Mouse (Mus musculus) hindbrain, embryonic 16.5 days (tissue): ENCODE measurements around the gene Sparc. TPM values are rescaled to one million over a fixed set of nuclear protein-coding genes. Genes with fewer than 3 reads are reported as not detected.

Experiments used
- ATAC-seq: fragments of 200-750 bp; cut with Nextera tagmentation; 2 replicates; pipeline ENCODE4 v1.8.0; 2017; ENCODE audit warnings: moderate TSS enrichment, moderate library complexity
- H3K27ac ChIP-seq: fragments of 300-500 bp; sonication (generic); 2 replicates; pipeline ENCODE4 v1.5.1; 2014; ENCODE audit warnings: low read depth, mild to moderate bottlenecking, control low read depth, low read length, moderate library complexity
- H3K27me3 ChIP-seq: fragments of 300-500 bp; sonication (generic); replicated peaks from 2 replicates; pipeline ENCODE4 v1.6.1; 2014; ENCODE audit warnings: low read length; ENCODE audit not compliant: control insufficient read depth, insufficient read depth
- H3K36me3 ChIP-seq: fragments of 300-500 bp; sonication (generic); 2 replicates; pipeline ENCODE4 v1.6.1; 2014; ENCODE audit warnings: mild to moderate bottlenecking, low read length, moderate library complexity, mixed read lengths; ENCODE audit not compliant: control insufficient read depth, insufficient read depth
- H3K4me1 ChIP-seq: fragments of 300-500 bp; sonication (generic); 2 replicates; pipeline ENCODE4 v1.6.1; 2014; ENCODE audit warnings: low read depth, low read length; ENCODE audit not compliant: control insufficient read depth, insufficient read depth
- H3K4me2 ChIP-seq: fragments of 300-500 bp; sonication (generic); 2 replicates; pipeline ENCODE4 v1.6.1; 2014; ENCODE audit warnings: mild to moderate bottlenecking, low read length, control low read depth, moderate library complexity
- H3K4me3 ChIP-seq: fragments of 300-500 bp; sonication (generic); 2 replicates; pipeline ENCODE4 v1.5.1; 2014; ENCODE audit warnings: mild to moderate bottlenecking, low read length, control low read depth, moderate library complexity
- H3K9ac ChIP-seq: fragments of 300-500 bp; sonication (generic); 2 replicates; pipeline ENCODE4 v1.6.1; 2014; ENCODE audit warnings: low read depth, mild to moderate bottlenecking, control low read depth, low read length, moderate library complexity
- H3K9me3 ChIP-seq: fragments of 300-500 bp; sonication (generic); 2 replicates; pipeline ENCODE4 v1.6.1; 2014; ENCODE audit warnings: mild to moderate bottlenecking, low read length, moderate library complexity; ENCODE audit not compliant: control insufficient read depth
- WGBS: fragments of 180-500 bp; shearing (Covaris S2); extraction: QIAGEN DNeasy Blood & Tissue Kit; methylation state at CpG from one replicate; pipeline ENCODE4 v1.1.7; 2014; 5-methylcytosine and 5-hydroxymethylcytosine counted together
- polyA plus RNA-seq: library from polyadenylated mRNA; unstranded; fragments of >200 nt; fragmentation: Nextera tagmentation; extraction: Ambion mirVana; gene quantifications from 2 replicates; pipeline ENCODE4 v1.2.1, GENCODE M21; 2015

Gene Sparc
- polyA plus RNA-seq, 1 experiment from 2014 or later: 616 TPM

- Histone ChIP-seq H3K27ac (no peak overlapping the region), H3K4me1 (peaks cover 17% of the 10 kb centered on the region), H3K36me3 (no peaks in the 10 kb centered on the region), H3K4me2 (no peak overlapping the region), H3K9me3 (no peaks in the 10 kb centered on the region), H3K9ac (no peak overlapping the region), H3K4me3 (no peak overlapping the region), H3K27me3 (no peaks in the 10 kb centered on the region)
- 71% methylated on average over 5 of the region's 5 CpGs for WGBS
- no peak for ATAC-seq
These were observed 8.7 kb downstream of the Sparc start for GRCm38 (mm10) chr11:55414314-55414713.

- Histone ChIP-seq H3K9me3 (no peaks in the 10 kb centered on the region), H3K27me3 (no peaks in the 10 kb centered on the region), H3K4me3 (no peak overlapping the region), H3K27ac (no peak overlapping the region), H3K4me2 (no peak overlapping the region), H3K9ac (no peak overlapping the region), H3K4me1 (peaks cover 12% of the 10 kb centered on the region), H3K36me3 (no peaks in the 10 kb centered on the region)
- no peak for ATAC-seq
- 98% methylated on average over 2 of the region's 2 CpGs for WGBS
These were observed 9.6 kb downstream of the Sparc start for GRCm38 (mm10) chr11:55413416-55413796.

GRCm38 (mm10) chr11:55412680-55413415, 10.1 kb downstream of the Sparc start:
- ATAC-seq: no peak
- H3K36me3 ChIP-seq: no peaks in the 10 kb centered on the region
- no peak overlapping the region for H3K4me3 ChIP-seq
- WGBS: 91% methylated on average over 10 of the region's 10 CpGs
- no peak overlapping the region for H3K27ac ChIP-seq
- no peaks in the 10 kb centered on the region for H3K9me3 ChIP-seq
- H3K4me2 ChIP-seq: no peak overlapping the region
- peaks cover 7% of the 10 kb centered on the region for H3K4me1 ChIP-seq
- no peak overlapping the region for H3K9ac ChIP-seq
- H3K27me3 ChIP-seq: no peaks in the 10 kb centered on the region

- Histone ChIP-seq H3K27ac (no peak overlapping the region), H3K27me3 (no peaks in the 10 kb centered on the region), H3K4me3 (no peak overlapping the region), H3K4me1 (0 out of 2 replicates have a peak, but pooled peaks cover 3% of the 10 kb centered on the region), H3K9ac (no peak overlapping the region), H3K9me3 (no peaks in the 10 kb centered on the region), H3K36me3 (no peaks in the 10 kb centered on the region), H3K4me2 (no peak overlapping the region)
- no peak for ATAC-seq
- 78% methylated on average over 7 of the region's 7 CpGs for WGBS
These were observed 10.9 kb downstream of the Sparc start for GRCm38 (mm10) chr11:55412034-55412433.

- H3K4me2 ChIP-seq: no peak overlapping the region
- no peak overlapping the region for H3K9ac ChIP-seq
- no peaks in the 10 kb centered on the region for H3K27me3 ChIP-seq
- ATAC-seq: no peak
- H3K9me3 ChIP-seq: no peaks in the 10 kb centered on the region
- no peak overlapping the region for H3K27ac ChIP-seq
- no peak overlapping the region for H3K4me3 ChIP-seq
- H3K4me1 ChIP-seq: 0 out of 2 replicates have a peak, but pooled peaks cover 3% of the 10 kb centered on the region
- no peaks in the 10 kb centered on the region for H3K36me3 ChIP-seq
- WGBS: 74% methylated on average over 3 of the region's 3 CpGs
These were observed 12.5 kb downstream of the Sparc start for GRCm38 (mm10) chr11:55410502-55410901.

- Histone ChIP-seq H3K4me2 (no peak overlapping the region), H3K27me3 (no peaks in the 10 kb centered on the region)
- 91% methylated on average over 3 of the region's 3 CpGs for WGBS
These were observed 13.0 kb downstream of the Sparc start for GRCm38 (mm10) chr11:55410005-55410404.

GRCm38 (mm10) chr11:55407133-55407532, 15.8 kb downstream of the Sparc start:
- 92% methylated on average over 4 of the region's 4 CpGs for WGBS
- no peak overlapping the region for H3K27ac ChIP-seq
- H3K36me3 ChIP-seq: no peaks in the 10 kb centered on the region
- H3K4me2 ChIP-seq: no peak overlapping the region
- H3K27me3 ChIP-seq: no peaks in the 10 kb centered on the region
- H3K4me3 ChIP-seq: no peak overlapping the region
- no peak for ATAC-seq
- no peaks in the 10 kb centered on the region for H3K9me3 ChIP-seq
- H3K4me1 ChIP-seq: 0 out of 2 replicates have a peak, but pooled peaks cover under 1% of the 10 kb centered on the region
- H3K9ac ChIP-seq: no peak overlapping the region

More at GRCm38 (mm10) chr11:55410005-55410404, 13.0 kb downstream of the Sparc start:
- H3K9me3 ChIP-seq: no peaks in the 10 kb centered on the region
- no peak for ATAC-seq
- H3K4me1 ChIP-seq: 0 out of 2 replicates have a peak, but pooled peaks cover 3% of the 10 kb centered on the region
- no peak overlapping the region for H3K4me3 ChIP-seq
- no peak overlapping the region for H3K9ac ChIP-seq
- H3K27ac ChIP-seq: no peak overlapping the region
- H3K36me3 ChIP-seq: no peaks in the 10 kb centered on the region

- no peak for ATAC-seq
- H3K9me3 ChIP-seq: no peaks in the 10 kb centered on the region
- no peak overlapping the region for H3K4me2 ChIP-seq
- no peak overlapping the region for H3K27ac ChIP-seq
- H3K27me3 ChIP-seq: no peaks in the 10 kb centered on the region
- no peaks in the 10 kb centered on the region for H3K36me3 ChIP-seq
- H3K4me3 ChIP-seq: no peak overlapping the region
- 75% methylated on average over 8 of the region's 8 CpGs for WGBS
- no peak overlapping the region for H3K9ac ChIP-seq
- no peaks in the 10 kb centered on the region for H3K4me1 ChIP-seq
These were observed 17.1 kb downstream of the Sparc start for GRCm38 (mm10) chr11:55405601-55406469.
